Mouse (Mus musculus) stomach, postnatal 0 days (tissue): ENCODE data around the gene Lrrc8d.

ENCODE experiments used
- CTCF ChIP-seq: IDR thresholded peaks from 2 replicates; pipeline ENCODE4 v1.5.1; 2016; ENCODE audit warnings: antibody characterized with exemption, low read depth, mild to moderate bottlenecking, moderate library complexity
- EP300 ChIP-seq: optimal IDR thresholded peaks from 2 replicates; pipeline ENCODE3; 2016; ENCODE audit warnings: antibody characterized with exemption

GRCm38 (mm10) chr5:105690502-105691454 lies 9.0 kb upstream of the Lrrc8d start:
- TF ChIP-seq CTCF (no peak), EP300 (no peak)
